In genomic region chr16:4641119-4641838, GRCm38 (mm10) we compare ENCODE assay signal across 9 mouse cellular contexts. TPM values are rescaled to one million over a fixed set of nuclear protein-coding genes. Genes with fewer than 3 reads are reported as not detected.
DNase-seq lines count a peak whose midpoint lies in the region; ATAC-seq lines count a peak whose summit lies in the region.
"Had no signal": no experiment of that assay in that cellular context is flagged by ENCODE, and none has a peak within 500 bp of the region (broad histone marks: within the 10 kb centered on the region; RNA-seq: fewer than 3 reads in every experiment).

No protein-coding gene starts in this region.

- no peaks in the 10 kb centered on the region for H3K9me3 ChIP-seq in forebrain, embryonic 15.5 days
- H3K9me3 ChIP-seq in lung, embryonic 15.5 days = no peaks in the 10 kb centered on the region
- H3K9me3 ChIP-seq in stomach, embryonic 14.5 days (ENCODE audit: control insufficient read depth, low read depth, low read length) = no peaks in the 10 kb centered on the region

- ATAC-seq in forebrain, embryonic 15.5 days (replicated peaks) = no peak
- peak; percentile 17; the same call in 1 of the 2 replicates for ATAC-seq in lung, embryonic 15.5 days (ENCODE audit: borderline replicate concordance, extremely low read depth, low FRiP score, low TSS enrichment)
- no peak for ATAC-seq in stomach, embryonic 14.5 days (ENCODE audit: insufficient number of reproducible peaks, insufficient read depth, low FRiP score, low read depth)
- ATAC-seq in frontal cortex, adult (ENCODE audit: low TSS enrichment) = no peak

- DNase-seq in MN1 (ENCODE audit: low spot score) = peak; percentile 67
- DNase-seq in kidney, adult 18-20 months = peak; percentile 38
- DNase-seq in ovary, adult 18-20 months (ENCODE audit: low spot score) = no peak
- no peak for DNase-seq in gastrocnemius, adult 18-20 months (ENCODE audit: low spot score)

- H3K4me2 ChIP-seq in forebrain, embryonic 15.5 days (replicated peaks) = 0 out of 2 replicates have a peak overlapping the region, but pooled peaks have one; percentile 75
- H3K4me2 ChIP-seq in lung, embryonic 15.5 days = peak overlapping the region; percentile 63
- H3K4me2 ChIP-seq in stomach, embryonic 14.5 days (replicated peaks; ENCODE audit: low read depth, low read length) = peak overlapping the region; percentile 52

- H3K4me3 ChIP-seq in forebrain, embryonic 15.5 days = no peak overlapping the region
- H3K4me3 ChIP-seq in lung, embryonic 15.5 days = peak overlapping the region; percentile 64
- peak overlapping the region; percentile 72 for H3K4me3 ChIP-seq in stomach, embryonic 14.5 days (ENCODE audit: low read depth, low read length)

- no peak overlapping the region for H3K27ac ChIP-seq in forebrain, embryonic 15.5 days (replicated peaks)
- H3K27ac ChIP-seq in lung, embryonic 15.5 days = peak overlapping the region; percentile 97
- peak overlapping the region; percentile 93; the same call in 1 of the 2 replicates for H3K27ac ChIP-seq in stomach, embryonic 14.5 days (ENCODE audit: low read length)
- H3K27ac ChIP-seq: macrophage had no signal

- H3K36me3 ChIP-seq in forebrain, embryonic 15.5 days = no peaks in the 10 kb centered on the region
- no peaks in the 10 kb centered on the region for H3K36me3 ChIP-seq in lung, embryonic 15.5 days
- H3K36me3 ChIP-seq in stomach, embryonic 14.5 days (ENCODE audit: control insufficient read depth, insufficient read depth, low read length) = no peaks in the 10 kb centered on the region; the same call in 1 of the 2 replicates

- WGBS in forebrain, embryonic 15.5 days = 58% methylated on average over 3 of the region's 3 CpGs
- WGBS in lung, embryonic 15.5 days = 14% methylated on average over 3 of the region's 3 CpGs
- WGBS in stomach, embryonic 14.5 days = 21% methylated on average over 3 of the region's 3 CpGs

- peaks cover 43% of the 10 kb centered on the region for H3K4me1 ChIP-seq in forebrain, embryonic 15.5 days
- peaks cover 59% of the 10 kb centered on the region for H3K4me1 ChIP-seq in lung, embryonic 15.5 days
- H3K4me1 ChIP-seq in stomach, embryonic 14.5 days (ENCODE audit: control insufficient read depth, insufficient read depth, low read length) = peaks cover 38% of the 10 kb centered on the region

- no peak overlapping the region for H3K9ac ChIP-seq in forebrain, embryonic 15.5 days (replicated peaks)
- H3K9ac ChIP-seq in lung, embryonic 15.5 days = peak overlapping the region; percentile 70
- H3K9ac ChIP-seq in stomach, embryonic 14.5 days (replicated peaks; ENCODE audit: low read depth, low read length) = no peak overlapping the region

- no peaks in the 10 kb centered on the region for H3K27me3 ChIP-seq in forebrain, embryonic 15.5 days
- H3K27me3 ChIP-seq in lung, embryonic 15.5 days = no peaks in the 10 kb centered on the region
- no peaks in the 10 kb centered on the region for H3K27me3 ChIP-seq in stomach, embryonic 14.5 days (ENCODE audit: control insufficient read depth, insufficient read depth, low read length)

RNA-seq across cellular contexts. Expression of gene Dnaja3, which starts 1.5 kb away (rescaled TPM):
- polyA plus RNA-seq in forebrain, embryonic 15.5 days (2015; fragmentation: Nextera tagmentation; extraction: Ambion mirVana) = 55.8 and 58.0 TPM in 2 replicates
- 66.0 and 66.5 TPM in 2 replicates for polyA plus RNA-seq in lung, embryonic 15.5 days (2015; fragmentation: Nextera tagmentation; extraction: Ambion mirVana)
- polyA plus RNA-seq in stomach, embryonic 14.5 days (2014; fragmentation: Nextera tagmentation; extraction: Ambion mirVana) = 57.8 and 61.6 TPM in 2 replicates
- 100 to 1,000 TPM in 1 of 2 experiments, 10 to 100 TPM in 1; 91.1 to 101 TPM for total RNA-seq in gastrocnemius, adult 18-20 months (2021)

RNA-seq across cellular contexts. Expression of gene Vasn, which starts 1.5 kb away (rescaled TPM):
- polyA plus RNA-seq in forebrain, embryonic 15.5 days (2015; fragmentation: Nextera tagmentation; extraction: Ambion mirVana) = 3.0 and 3.6 TPM in 2 replicates
- 25.1 and 25.9 TPM in 2 replicates for polyA plus RNA-seq in lung, embryonic 15.5 days (2015; fragmentation: Nextera tagmentation; extraction: Ambion mirVana)
- 17.5 and 20.4 TPM in 2 replicates for polyA plus RNA-seq in stomach, embryonic 14.5 days (2014; fragmentation: Nextera tagmentation; extraction: Ambion mirVana)
- total RNA-seq in gastrocnemius, adult 18-20 months (2021) = 1 to 10 TPM; 4.1 to 5.0 TPM

RNA-seq across cellular contexts. Expression of gene Pam16, which starts 16.5 kb away (rescaled TPM):
- polyA plus RNA-seq in forebrain, embryonic 15.5 days (2015; fragmentation: Nextera tagmentation; extraction: Ambion mirVana) = 162 and 171 TPM in 2 replicates
- polyA plus RNA-seq in lung, embryonic 15.5 days (2015; fragmentation: Nextera tagmentation; extraction: Ambion mirVana) = 93.8 and 94.6 TPM in 2 replicates
- polyA plus RNA-seq in stomach, embryonic 14.5 days (2014; fragmentation: Nextera tagmentation; extraction: Ambion mirVana) = 84.7 and 85.5 TPM in 2 replicates
- 100 to 1,000 TPM; 108 to 113 TPM for total RNA-seq in gastrocnemius, adult 18-20 months (2021)

RNA-seq across cellular contexts. Expression of gene Coro7, which starts 38.3 kb away (rescaled TPM):
- polyA plus RNA-seq in forebrain, embryonic 15.5 days (2015; fragmentation: Nextera tagmentation; extraction: Ambion mirVana) = 25.0 TPM in 2 replicates
- 13.4 and 15.2 TPM in 2 replicates for polyA plus RNA-seq in lung, embryonic 15.5 days (2015; fragmentation: Nextera tagmentation; extraction: Ambion mirVana)
- 15.0 and 16.6 TPM in 2 replicates for polyA plus RNA-seq in stomach, embryonic 14.5 days (2014; fragmentation: Nextera tagmentation; extraction: Ambion mirVana)
- total RNA-seq in gastrocnemius, adult 18-20 months (2021) = 10 to 100 TPM; 13.9 to 14.4 TPM

RNA-seq across cellular contexts. Expression of gene Glis2, which starts 46.8 kb away (rescaled TPM):
- polyA plus RNA-seq in forebrain, embryonic 15.5 days (2015; fragmentation: Nextera tagmentation; extraction: Ambion mirVana) = 11.0 and 14.6 TPM in 2 replicates
- polyA plus RNA-seq in lung, embryonic 15.5 days (2015; fragmentation: Nextera tagmentation; extraction: Ambion mirVana) = 18.5 and 24.0 TPM in 2 replicates
- polyA plus RNA-seq in stomach, embryonic 14.5 days (2014; fragmentation: Nextera tagmentation; extraction: Ambion mirVana) = 31.0 and 34.7 TPM in 2 replicates
- total RNA-seq in gastrocnemius, adult 18-20 months (2021) = 1 to 10 TPM; 4.0 to 7.3 TPM

Comparison
In these comparisons a context has a peak if more than half of its experiments do, and no peak if none do; other contexts are left out.
1. DNase-seq: peak in MN1 (single experiment) and kidney, adult 18-20 months (single experiment); none in ovary, adult 18-20 months (single experiment) and gastrocnemius, adult 18-20 months (single experiment).
2. Peak in every context shown above with its lines, with median percentiles within 50 percentile points of each other: H3K4me2 ChIP-seq.